Mouse (Mus musculus) heart, postnatal 0 days (tissue): ENCODE results near the gene Fam25c. TPM values are rescaled to one million over a fixed set of nuclear protein-coding genes. Genes with fewer than 3 reads are reported as not detected.
A peak's percentile ranks its signal among the peaks of the same experiment; 100 is the strongest.
"Not testable (repeated sequence)": the region's sequence is repeated elsewhere in the genome, so short reads cannot be mapped to it uniquely, and the experiment has no call there.

Experiments used
- ATAC-seq: fragments of 200-750 bp; cut with Nextera tagmentation; 2 replicates; pipeline ENCODE4 v1.8.0; 2017; ENCODE audit warnings: low read depth, moderate number of reproducible peaks, moderate library complexity; ENCODE audit not compliant: insufficient read depth
- DNase-seq: peaks from one replicate; pipeline ENCODE4 v3.0.0-alpha.2; 2016; ENCODE audit warnings: low spot score
- H3K27ac ChIP-seq: fragments of 300-500 bp; sonication (generic); 2 replicates; pipeline ENCODE4 v1.5.1; 2014; ENCODE audit warnings: low read depth, mild to moderate bottlenecking
- H3K27me3 ChIP-seq: fragments of 300-500 bp; sonication (generic); 2 replicates; pipeline ENCODE4 v1.6.1; 2014; ENCODE audit warnings: low read length, mixed read lengths; ENCODE audit not compliant: control insufficient read depth, insufficient read depth
- H3K36me3 ChIP-seq: fragments of 300-500 bp; sonication (generic); replicated peaks from 2 replicates; pipeline ENCODE4 v1.6.1; 2014; ENCODE audit warnings: low read length, mixed read lengths; ENCODE audit not compliant: control insufficient read depth, insufficient read depth
- H3K4me1 ChIP-seq: fragments of 300-500 bp; sonication (generic); 2 replicates; pipeline ENCODE4 v1.6.1; 2014; ENCODE audit warnings: antibody characterized with exemption; ENCODE audit not compliant: control insufficient read depth, insufficient read depth
- H3K4me2 ChIP-seq: fragments of 300-500 bp; sonication (generic); 2 replicates; pipeline ENCODE4 v1.6.1; 2014; ENCODE audit warnings: low read depth, mild to moderate bottlenecking, low read length, moderate library complexity
- H3K4me3 ChIP-seq: fragments of 300-500 bp; sonication (generic); 2 replicates; pipeline ENCODE4 v1.5.1; 2014; ENCODE audit warnings: low read depth, low read length
- H3K9ac ChIP-seq: fragments of 300-500 bp; sonication (generic); replicated peaks from 2 replicates; pipeline ENCODE4 v1.6.1; 2014; ENCODE audit warnings: low read depth, low read length, mixed read lengths
- H3K9me3 ChIP-seq: fragments of 300-500 bp; sonication (generic); replicated peaks from 2 replicates; pipeline ENCODE4 v1.6.1; 2016; ENCODE audit warnings: low read length; ENCODE audit not compliant: control insufficient read depth
- CTCF ChIP-seq: IDR thresholded peaks from 2 replicates; pipeline ENCODE4 v1.5.1; 2016; ENCODE audit warnings: antibody characterized with exemption, control low read depth, low read depth
- EP300 ChIP-seq: IDR thresholded peaks from 2 replicates; pipeline ENCODE4 v1.6.1; 2016; ENCODE audit warnings: antibody characterized with exemption, low read depth
- WGBS: fragments of 180-500 bp; shearing (Covaris S2); extraction: QIAGEN DNeasy Blood & Tissue Kit; methylation state at CpG from one replicate; pipeline ENCODE4 v1.1.7; 2014; 5-methylcytosine and 5-hydroxymethylcytosine counted together
- polyA plus RNA-seq: library from polyadenylated mRNA; unstranded; fragments of >200 nt; fragmentation: Nextera tagmentation; extraction: Ambion mirVana; gene quantifications from 2 replicates; pipeline ENCODE4 v1.2.1, GENCODE M21; 2015
- total RNA-seq: library from RNA; depleted of rRNA; stranded (reverse); fragments of >200 nt; gene quantifications from 2 replicates; pipeline ENCODE4 v1.2.3, GENCODE M21; 2014; ENCODE audit warnings: low replicate concordance

Gene Fam25c
- total and polyA plus RNA-seq, 2 experiments from 2014 or later = not detected

- Histone ChIP-seq H3K9ac (no peak overlapping the region), H3K27ac (no peak overlapping the region), H3K27me3 (no peaks in the 10 kb centered on the region), H3K9me3 (no peaks in the 10 kb centered on the region), H3K4me3 (no peak overlapping the region), H3K4me2 (no peak overlapping the region), H3K4me1 (no peaks in the 10 kb centered on the region), H3K36me3 (no peaks in the 10 kb centered on the region)
- ATAC-seq = no peak
- 88% methylated on average over 2 of the region's 2 CpGs for WGBS
- DNase-seq = no peak
- TF ChIP-seq EP300 (no peak), CTCF (no peak)
These were observed 16.5 kb upstream of the Fam25c start for GRCm38 (mm10) chr14:34371763-34372162.

GRCm38 (mm10) chr14:34370921-34371320 is 15.7 kb upstream of the Fam25c start:
- Histone ChIP-seq H3K27me3 (no peaks in the 10 kb centered on the region), H3K36me3 (no peaks in the 10 kb centered on the region), H3K4me1 (no peaks in the 10 kb centered on the region), H3K4me3 (no peak overlapping the region), H3K9me3 (no peaks in the 10 kb centered on the region), H3K4me2 (no peak overlapping the region), H3K27ac (no peak overlapping the region), H3K9ac (no peak overlapping the region)
- 76% methylated on average over 3 of the region's 3 CpGs for WGBS
- ATAC-seq (no peak), DNase-seq (no peak)
- no peak for TF ChIP-seq CTCF
- no peak for TF ChIP-seq EP300

- 72% methylated on average over 3 of the region's 3 CpGs for WGBS
- Histone ChIP-seq H3K4me3 (no peak overlapping the region), H3K36me3 (no peaks in the 10 kb centered on the region), H3K27me3 (no peaks in the 10 kb centered on the region), H3K4me1 (no peaks in the 10 kb centered on the region), H3K27ac (no peak overlapping the region), H3K9ac (no peak overlapping the region), H3K4me2 (no peak overlapping the region), H3K9me3 (no peaks in the 10 kb centered on the region)
- DNase-seq = no peak
- TF ChIP-seq EP300 (no peak), CTCF (0 out of 2 replicates have a peak, but pooled peaks have one; percentile 7)
- ATAC-seq = no peak
These were observed 15.0 kb upstream of the Fam25c start for GRCm38 (mm10) chr14:34370203-34370602.

GRCm38 (mm10) chr14:34365147-34365507 is 9.9 kb upstream of the Fam25c start:
- ATAC-seq = no peak
- Histone ChIP-seq H3K4me2 (no peak overlapping the region), H3K36me3 (no peaks in the 10 kb centered on the region), H3K27me3 (no peaks in the 10 kb centered on the region), H3K9me3 (no peaks in the 10 kb centered on the region), H3K4me1 (no peaks in the 10 kb centered on the region), H3K9ac (no peak overlapping the region), H3K27ac (no peak overlapping the region), H3K4me3 (no peak overlapping the region)
- 87% methylated on average over 2 of the region's 2 CpGs for WGBS
- TF ChIP-seq EP300 = no peak
- no peak for DNase-seq

GRCm38 (mm10) chr14:34364254-34365146 is 9.3 kb upstream of the Fam25c start:
- DNase-seq, H3K9me3 ChIP-seq, H3K27me3 ChIP-seq, H3K9ac ChIP-seq, H3K4me1 ChIP-seq, ATAC-seq, H3K27ac ChIP-seq, H3K36me3 ChIP-seq, H3K4me3 ChIP-seq: not testable (repeated sequence)
- H3K4me2 ChIP-seq = peak overlapping the region; percentile 88
- 88% methylated on average over 15 of the region's 15 CpGs for WGBS
